ENCODE assay signal across 13 mouse cellular contexts in genomic region chr1:172631721-172632120, GRCm38 (mm10). TPM values are rescaled to one million over a fixed set of nuclear protein-coding genes. Genes with fewer than 3 reads are reported as not detected.
DNase-seq lines count a peak whose midpoint lies in the region; ATAC-seq lines count a peak whose summit lies in the region.
"Had no signal": no experiment of that assay in that cellular context is flagged by ENCODE, and none has a peak within 500 bp of the region (broad histone marks: within the 10 kb centered on the region; RNA-seq: fewer than 3 reads in every experiment).

No protein-coding gene starts in this region.

- WGBS in heart, embryonic 15.5 days, result 91% methylated on average over 5 of the region's 5 CpGs

- H3K9ac ChIP-seq in heart, embryonic 15.5 days, result no peak overlapping the region

- DNase-seq in cerebellum, adult 11-12 months, result peak; percentile 36
- DNase-seq in cerebellum, postnatal 36 days, result no peak
- no peak for DNase-seq in heart, adult 8-10 months (ENCODE audit: low spot score)
- DNase-seq in retina, postnatal 1 day, result peak; percentile 4
- no peak for DNase-seq in layer of hippocampus, postnatal 10 days (ENCODE audit: low spot score in 2 of 2)

- H3K27me3 ChIP-seq in heart, embryonic 15.5 days, result no peaks in the 10 kb centered on the region
- peaks cover 5% of the 10 kb centered on the region for H3K27me3 ChIP-seq in megakaryocyte, embryonic 14.5 days (replicated peaks)
- H3K27me3 ChIP-seq: lung, embryonic 15.5 days had no signal

- no peak for ATAC-seq in heart, embryonic 15.5 days (replicated peaks; ENCODE audit: insufficient number of reproducible peaks, insufficient read depth, low FRiP score, low read depth)
- no peak for ATAC-seq in megakaryocyte, adult 5-6 weeks (ENCODE audit: poor library complexity, severe bottlenecking)

- H3K4me1 ChIP-seq in heart, embryonic 15.5 days (replicated peaks), result peaks cover 11% of the 10 kb centered on the region
- peaks cover 29% of the 10 kb centered on the region for H3K4me1 ChIP-seq in megakaryocyte, embryonic 14.5 days

- no peak overlapping the region for H3K27ac ChIP-seq in heart, embryonic 15.5 days

- no peaks in the 10 kb centered on the region for H3K9me3 ChIP-seq in heart, embryonic 15.5 days (replicated peaks)
- peaks cover 19% of the 10 kb centered on the region for H3K9me3 ChIP-seq in megakaryocyte, embryonic 14.5 days
- H3K9me3 ChIP-seq: lung, embryonic 15.5 days had no signal

- peak overlapping the region; percentile 87; the same call in 1 of the 2 replicates for H3K4me2 ChIP-seq in heart, embryonic 15.5 days

- H3K4me3 ChIP-seq in heart, embryonic 15.5 days, result no peak overlapping the region
- H3K4me3 ChIP-seq in megakaryocyte, embryonic 14.5 days (replicated peaks), result peak overlapping the region; percentile 18

- no peaks in the 10 kb centered on the region for H3K36me3 ChIP-seq in heart, embryonic 15.5 days
- H3K36me3 ChIP-seq in megakaryocyte, embryonic 14.5 days (replicated peaks; ENCODE audit: low read length), result no peaks in the 10 kb centered on the region
- H3K36me3 ChIP-seq: lung, embryonic 15.5 days had no signal

RNA-seq across cellular contexts. Expression of gene Dusp23, which starts 1.0 kb away (rescaled TPM):
- 11.3 and 11.9 TPM in 2 replicates for polyA plus RNA-seq in heart, embryonic 15.5 days (2015; fragmentation: Nextera tagmentation; extraction: Ambion mirVana)
- total RNA-seq in heart, adult 8-10 months (2022), result 10 to 100 TPM in 3 of 4 experiments, 1 to 10 TPM in 1; 8.5 to 14.0 (median 11.5) TPM
- 10.0 and 22.8 TPM in 2 replicates for polyA plus RNA-seq in megakaryocyte, embryonic 14.5 days (2012; ENCODE audit: insufficient read depth, low replicate concordance)
- total RNA-seq in megakaryocyte, adult 5-6 weeks (2015), result 8.6 and 11.1 TPM in 2 replicates
- 0.37 and 1.3 TPM in 2 replicates for total RNA-seq in megakaryocyte, adult 5-6 weeks (2017)
- 1 to 10 TPM; 8.3 to 8.9 TPM for total RNA-seq in layer of hippocampus, postnatal 10 days (2021)

RNA-seq across cellular contexts. Expression of gene Fcrl6, which starts 29.4 kb away (rescaled TPM):
- not detected in 2 replicates for polyA plus RNA-seq in heart, embryonic 15.5 days (2015; fragmentation: Nextera tagmentation; extraction: Ambion mirVana)
- total RNA-seq in heart, adult 8-10 months (2022), result not detected
- not detected in 2 replicates for polyA plus RNA-seq in megakaryocyte, embryonic 14.5 days (2012; ENCODE audit: insufficient read depth, low replicate concordance)
- not detected in 2 replicates for total RNA-seq in megakaryocyte, adult 5-6 weeks (2015)
- not detected in 2 replicates for total RNA-seq in megakaryocyte, adult 5-6 weeks (2017)
- total RNA-seq in layer of hippocampus, postnatal 10 days (2021), result under 1 TPM in 1 of 2 experiments, not detected in 1; 0.25 TPM
- total RNA-seq: adrenal gland, adult 18-20 months; left cerebral cortex, postnatal 10 days had no signal
- polyA plus RNA-seq: heart, postnatal 0 days; intestine, postnatal 0 days; lung, embryonic 15.5 days had no signal

RNA-seq across cellular contexts. Expression of gene Slamf8, which starts 41.4 kb away (rescaled TPM):
- 0.23 TPM in 1 of 2 replicates, not detected in the other for polyA plus RNA-seq in heart, embryonic 15.5 days (2015; fragmentation: Nextera tagmentation; extraction: Ambion mirVana)
- total RNA-seq in heart, adult 8-10 months (2022), result under 1 TPM; 0.16 to 0.31 (median 0.24) TPM
- 0.13 TPM in 1 of 2 replicates, not detected in the other for polyA plus RNA-seq in megakaryocyte, embryonic 14.5 days (2012; ENCODE audit: insufficient read depth, low replicate concordance)
- total RNA-seq in megakaryocyte, adult 5-6 weeks (2015), result 8.6 and 8.7 TPM in 2 replicates
- total RNA-seq in megakaryocyte, adult 5-6 weeks (2017), result 9.1 and 10.1 TPM in 2 replicates
- total RNA-seq in layer of hippocampus, postnatal 10 days (2021), result not detected
- total RNA-seq: left cerebral cortex, postnatal 10 days had no signal
- polyA plus RNA-seq: heart, postnatal 0 days had no signal

Comparison
In these comparisons a context has a peak if more than half of its experiments do, and no peak if none do; other contexts are left out.
1. DNase-seq: peak in cerebellum, adult 11-12 months (single experiment) and retina, postnatal 1 day (single experiment); none in cerebellum, postnatal 36 days (0 of 2), heart, adult 8-10 months (single experiment) and layer of hippocampus, postnatal 10 days (0 of 2).
2. RNA of gene Slamf8, which starts 41.4 kb away (total RNA-seq): 8.6 to 10.1 TPM in megakaryocyte, adult 5-6 weeks; 0.16 to 0.31 TPM in heart, adult 8-10 months and not detected in layer of hippocampus, postnatal 10 days; every median in the first group is over 4 times any median in the second.